Mouse (Mus musculus): Measurements from ENCODE around the gene Zfp830.

Gene Zfp830

GRCm38 (mm10) chr11:82763742-82764437, at the start of gene Zfp830, which contains the start of gene Cct6b:
Zfp830 (plus strand) TSS chr11:82764345.
Cct6b (minus strand) TSS chr11:82764321.
- DNase-seq (ENCODE audit: low spot score): peak; percentile 95

- DNase-seq (ENCODE audit: low spot score): no peak
Measured at GRCm38 (mm10) chr11:82719294-82719693, 44.9 kb upstream of the Zfp830 start.

- DNase-seq (ENCODE audit: low spot score): no peak
Measured at GRCm38 (mm10) chr11:82726862-82727261, 37.3 kb upstream of the Zfp830 start.

GRCm38 (mm10) chr11:82734227-82734626, 29.9 kb upstream of the Zfp830 start:
- no peak for DNase-seq (ENCODE audit: low spot score)

- DNase-seq (ENCODE audit: low spot score): no peak
Measured at GRCm38 (mm10) chr11:82739006-82739405, 25.1 kb upstream of the Zfp830 start.

GRCm38 (mm10) chr11:82746138-82746537, 18.0 kb upstream of the Zfp830 start:
- peak; percentile 20 for DNase-seq (ENCODE audit: low spot score)

GRCm38 (mm10) chr11:82746857-82747366, 17.2 kb upstream of the Zfp830 start:
- DNase-seq (ENCODE audit: low spot score): no peak

GRCm38 (mm10) chr11:82752349-82753115, 11.6 kb upstream of the Zfp830 start:
- DNase-seq (ENCODE audit: low spot score): no peak

- no peak for DNase-seq (ENCODE audit: low spot score)
Measured at GRCm38 (mm10) chr11:82755919-82756318, 8.2 kb upstream of the Zfp830 start.

GRCm38 (mm10) chr11:82762286-82762829, 1.8 kb upstream of the Zfp830 start:
- DNase-seq (ENCODE audit: low spot score): no peak

- no peak for DNase-seq (ENCODE audit: low spot score)
Measured at GRCm38 (mm10) chr11:82763261-82763660, 884 bp upstream of the Zfp830 start.

- DNase-seq (ENCODE audit: low spot score): no peak
Measured at GRCm38 (mm10) chr11:82764438-82764924, 336 bp downstream of the Zfp830 start.

- DNase-seq (ENCODE audit: low spot score): no peak
Measured at GRCm38 (mm10) chr11:82780134-82780533, 16.0 kb downstream of the Zfp830 start.

- DNase-seq (ENCODE audit: low spot score): peak; percentile 94
Measured at GRCm38 (mm10) chr11:82780983-82781903, 17.1 kb downstream of the Zfp830 start, which contains the start of gene Lig3. Lig3 (plus strand) TSS chr11:82781108.

GRCm38 (mm10) chr11:82782197-82782596, 18.1 kb downstream of the Zfp830 start:
- no peak for DNase-seq (ENCODE audit: low spot score)

- no peak for DNase-seq (ENCODE audit: low spot score)
Measured at GRCm38 (mm10) chr11:82783453-82783852, 19.3 kb downstream of the Zfp830 start.

- DNase-seq (ENCODE audit: low spot score): no peak
Measured at GRCm38 (mm10) chr11:82806656-82807055, 42.5 kb downstream of the Zfp830 start.

GRCm38 (mm10) chr11:82807370-82807769, 43.2 kb downstream of the Zfp830 start:
- no peak for DNase-seq (ENCODE audit: low spot score)

- no peak for DNase-seq (ENCODE audit: low spot score)
Measured at GRCm38 (mm10) chr11:82808485-82808884, 44.3 kb downstream of the Zfp830 start.

Data from urinary bladder, postnatal 25 days (tissue).